Mouse (Mus musculus): ENCODE data around the gene E130116L18Rik. TPM values are rescaled to one million over a fixed set of nuclear protein-coding genes. Genes with fewer than 3 reads are reported as not detected.
"Not testable (repeated sequence)": the region's sequence is repeated elsewhere in the genome, so short reads cannot be mapped to it uniquely, and the experiment has no call there.

E130116L18Rik gene
- polyA plus RNA-seq, 1 experiment from 2014 or later, result not detected

DNA sequence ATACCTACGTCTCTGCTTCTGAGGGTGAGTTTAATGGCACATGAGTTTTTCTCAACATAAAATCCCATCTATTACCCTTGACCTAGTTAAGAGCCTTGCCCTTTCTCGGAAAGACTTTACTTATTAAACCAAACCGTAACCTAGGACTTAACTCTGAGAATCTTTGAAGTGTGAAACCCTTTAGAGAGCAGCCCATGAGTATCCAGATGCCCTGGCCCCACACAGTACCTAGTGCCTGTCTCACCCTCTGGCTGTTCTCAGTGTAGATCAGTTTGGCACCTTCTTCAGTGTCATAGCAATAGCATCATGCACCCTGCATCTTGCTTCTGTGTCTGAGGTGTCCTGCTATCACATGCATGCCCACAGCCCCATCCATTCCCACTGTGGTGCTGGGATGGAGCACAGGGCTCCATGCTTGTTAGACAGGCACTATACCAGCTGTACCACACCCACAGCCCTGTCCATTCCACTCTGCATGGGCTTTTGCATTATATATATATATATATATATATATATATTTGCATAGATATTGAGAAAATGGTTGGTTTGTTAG is 42.9 kb downstream of the E130116L18Rik start:
- ATAC-seq (ENCODE audit: insufficient number of reproducible peaks, insufficient read depth, low FRiP score, low TSS enrichment), result no peak
- Histone ChIP-seq H3K4me2 (replicated peaks) (no peak overlapping the region), H3K4me1 (peaks cover 4% of the 10 kb centered on the region; the same call in 1 of the 2 replicates), H3K27me3 (no peaks in the 10 kb centered on the region), H3K36me3 (no peaks in the 10 kb centered on the region), H3K9me3 (no peaks in the 10 kb centered on the region), H3K9ac (no peak overlapping the region), H3K27ac (no peak overlapping the region), H3K4me3 (no peak overlapping the region)
- WGBS, result 94% methylated on average over 3 of the region's 3 CpGs

GRCm38 (mm10) chr5:25179284-25179683 is 43.7 kb downstream of the E130116L18Rik start:
- Histone ChIP-seq H3K9ac (no peak overlapping the region), H3K27me3 (no peaks in the 10 kb centered on the region), H3K9me3 (no peaks in the 10 kb centered on the region), H3K36me3 (no peaks in the 10 kb centered on the region), H3K4me2 (replicated peaks) (no peak overlapping the region), H3K27ac (no peak overlapping the region), H3K4me3 (no peak overlapping the region), H3K4me1 (peaks cover 4% of the 10 kb centered on the region; the same call in 1 of the 2 replicates)
- no peak for ATAC-seq (ENCODE audit: insufficient number of reproducible peaks, insufficient read depth, low FRiP score, low TSS enrichment)
- WGBS, result 93% methylated on average over 4 of the region's 4 CpGs

GRCm38 (mm10) chr5:25178543-25178942 is 44.4 kb downstream of the E130116L18Rik start:
- ATAC-seq (ENCODE audit: insufficient number of reproducible peaks, insufficient read depth, low FRiP score, low TSS enrichment), result not testable (repeated sequence)

DNA sequence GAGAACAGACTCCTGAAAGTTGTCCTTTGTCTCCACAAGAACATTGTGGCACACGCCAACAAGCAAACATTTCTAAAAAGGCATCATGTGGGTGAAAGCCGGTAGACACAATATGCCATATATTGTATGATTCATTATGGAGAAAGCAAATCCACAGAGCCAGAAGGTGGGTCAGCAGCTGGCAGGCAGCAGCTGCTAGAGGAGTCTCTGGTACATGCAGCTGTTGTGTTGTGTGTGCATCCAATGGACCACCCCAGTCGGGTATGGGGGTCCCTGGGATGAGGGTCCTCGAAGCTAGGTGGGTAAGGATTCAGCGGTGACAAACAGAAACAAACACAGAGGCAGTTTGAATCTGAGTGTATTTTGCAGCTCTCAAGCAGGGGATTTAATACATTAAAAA is 45.0 kb downstream of the E130116L18Rik start:
- not testable (repeated sequence) for H3K27me3 ChIP-seq; H3K27ac ChIP-seq; H3K36me3 ChIP-seq; H3K4me3 ChIP-seq; H3K4me1 ChIP-seq; ATAC-seq (ENCODE audit: insufficient number of reproducible peaks, insufficient read depth, low FRiP score, low TSS enrichment); H3K4me2 ChIP-seq (replicated peaks); H3K9me3 ChIP-seq; H3K9ac ChIP-seq
- 89% methylated on average over 5 of the region's 5 CpGs for WGBS

More at GRCm38 (mm10) chr5:25178543-25178942, 44.4 kb downstream of the E130116L18Rik start:
- H3K4me2 ChIP-seq (replicated peaks); H3K27ac ChIP-seq; H3K27me3 ChIP-seq; H3K4me1 ChIP-seq; H3K4me3 ChIP-seq; H3K9me3 ChIP-seq; H3K36me3 ChIP-seq; H3K9ac ChIP-seq: not testable (repeated sequence)
- 93% methylated on average over 4 of the region's 4 CpGs for WGBS

Other genes starting within 250 kb of the E130116L18Rik start
- 31.8 and 32.2 TPM in 2 replicates for gene Prkag2, start 122.5 kb downstream of the E130116L18Rik start, polyA plus RNA-seq (2016; fragmentation: Nextera tagmentation; extraction: Ambion mirVana)
- gene Galntl5, start 41.7 kb downstream of the E130116L18Rik start, polyA plus RNA-seq (2016; fragmentation: Nextera tagmentation; extraction: Ambion mirVana), result not detected in 2 replicates
- 39.2 and 39.5 TPM in 2 replicates for gene Galnt11, start 1.2 kb downstream of the E130116L18Rik start, polyA plus RNA-seq (2016; fragmentation: Nextera tagmentation; extraction: Ambion mirVana)

Measured in embryonic facial prominence, embryonic 12.5 days (tissue).